8 mouse cellular contexts compared by ENCODE assay signal in the genomic region with DNA sequence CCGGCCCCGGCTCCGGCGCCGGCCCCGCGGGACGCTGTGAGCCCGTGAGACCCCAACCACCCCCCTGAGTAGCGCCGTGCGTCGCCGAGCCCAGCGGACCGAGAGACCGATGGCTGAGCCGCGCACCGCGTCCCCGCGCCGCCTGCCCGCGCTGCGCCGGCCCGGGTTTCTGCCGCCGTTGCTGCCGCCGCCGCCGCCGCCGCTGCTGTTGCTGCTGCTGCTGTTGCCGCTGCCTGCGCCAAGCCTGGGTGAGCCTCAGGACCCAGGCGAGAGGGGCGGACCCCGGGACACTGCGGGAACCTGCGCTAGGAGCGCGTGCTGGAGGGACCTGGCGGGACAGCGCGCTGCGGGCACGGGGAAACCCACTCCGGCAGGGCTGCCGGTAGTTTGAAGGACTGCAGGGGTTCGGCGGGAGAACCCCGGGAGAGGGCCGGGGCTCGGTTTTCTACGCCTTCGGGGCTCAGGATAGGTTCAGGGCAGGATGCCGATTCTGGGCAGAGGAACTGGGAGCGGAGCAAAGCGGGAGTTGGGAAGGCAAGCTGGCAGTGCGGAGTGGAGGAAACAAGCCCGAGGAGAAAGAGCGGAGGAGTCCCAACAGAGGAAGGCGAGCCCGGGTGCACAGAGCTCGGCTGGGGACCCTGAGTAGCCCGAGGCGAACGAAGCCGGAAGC. TPM values are rescaled to one million over a fixed set of nuclear protein-coding genes. Genes with fewer than 3 reads are reported as not detected.
DNase-seq lines count a peak whose midpoint lies in the region; ATAC-seq and TF ChIP-seq lines count a peak whose summit lies in the region.

No protein-coding gene starts in this region.

- peaks cover 60% of the 10 kb centered on the region for H3K27me3 ChIP-seq in liver, embryonic 16.5 days (ENCODE audit: control insufficient read depth, insufficient read depth, low read depth, low read length)

- H3K27ac ChIP-seq in liver, embryonic 16.5 days (ENCODE audit: low read length), result no peak overlapping the region

- H3K9me3 ChIP-seq in liver, embryonic 16.5 days (replicated peaks; ENCODE audit: control insufficient read depth, low read length), result no peaks in the 10 kb centered on the region

- no peak for TF ChIP-seq CTCF in lung, adult 2 months (IDR thresholded peaks at IDR 0.05; ENCODE audit: insufficient read depth, low read length)

- H3K4me1 ChIP-seq in lung, adult 2 months (ENCODE audit: control insufficient read depth, insufficient read depth, low read length), result peaks cover 6% of the 10 kb centered on the region
- peaks cover 3% of the 10 kb centered on the region; the same call in 1 of the 2 replicates for H3K4me1 ChIP-seq in liver, embryonic 16.5 days (ENCODE audit: control insufficient read depth, low read depth, low read length)

- peak; percentile 53 for ATAC-seq in granulocyte monocyte progenitor cell, adult 5-6 weeks (replicated peaks; ENCODE audit: poor library complexity, severe bottlenecking)
- peak; percentile 35; the same call in 1 of the 2 replicates for ATAC-seq in liver, embryonic 16.5 days (ENCODE audit: low read depth)
- ATAC-seq in monocyte, adult 5-6 weeks (replicated peaks; ENCODE audit: insufficient number of reproducible peaks, low FRiP score, low TSS enrichment, poor library complexity, severe bottlenecking), result no peak

- H3K4me2 ChIP-seq in liver, embryonic 16.5 days (ENCODE audit: low read depth, low read length), result peak overlapping the region; percentile 79

- no peaks in the 10 kb centered on the region for H3K36me3 ChIP-seq in liver, embryonic 16.5 days (ENCODE audit: control insufficient read depth, insufficient read depth)

- DNase-seq in lung, adult 2 months, result peak; percentile 47
- no peak for DNase-seq in lung, postnatal 25 days (ENCODE audit: low spot score)
- DNase-seq in brain, adult 2 months (ENCODE audit: low read depth, low spot score), result peak; percentile 35
- DNase-seq in kidney, adult 18-20 months, result peak; percentile 59
- peak; percentile 37 for DNase-seq in ovary, postnatal 14 days (ENCODE audit: low spot score)

- no peak for TF ChIP-seq POLR2A in lung, adult 2 months (IDR thresholded peaks at IDR 0.05; ENCODE audit: borderline replicate concordance, extremely low read depth, low read depth, low read length)

- H3K9ac ChIP-seq in liver, embryonic 16.5 days (ENCODE audit: low read depth, low read length), result no peak overlapping the region

- peak overlapping the region; percentile 49 for H3K4me3 ChIP-seq in lung, adult 2 months (replicated peaks; ENCODE audit: extremely low read depth, low read depth, low read length)
- peak overlapping the region; percentile 59 for H3K4me3 ChIP-seq in liver, embryonic 16.5 days (ENCODE audit: low read depth, low read length)

- under 1% methylated on average over 72 of the region's 73 CpGs for WGBS in lung, adult 2 months
- under 1% methylated on average over 53 of the region's 73 CpGs for WGBS in liver, embryonic 16.5 days (ENCODE audit: insufficient replicate concordance)

RNA-seq across cellular contexts. Expression of a gene that starts 0.5 kb away (rescaled TPM):
- 0.11 and 0.13 TPM in 2 replicates for polyA plus RNA-seq in lung, adult 2 months (2012; rRNA removed)
- not detected in 2 replicates for total RNA-seq in granulocyte monocyte progenitor cell, adult 5-6 weeks (2014; fragmentation: Nextera tagmentation)
- not detected in 2 replicates for total RNA-seq in granulocyte monocyte progenitor cell, adult 5-6 weeks (2017)
- polyA plus RNA-seq in liver, embryonic 16.5 days (2015; fragmentation: Nextera tagmentation; extraction: Ambion mirVana), result 0.04 TPM in 1 of 2 replicates, not detected in the other
- not detected in 3 replicates for total RNA-seq in monocyte, adult 5-6 weeks (2017)

RNA-seq across cellular contexts. Expression of a gene that starts 40.2 kb away (rescaled TPM):
- 1.9 and 3.7 TPM in 2 replicates for polyA plus RNA-seq in lung, adult 2 months (2012; rRNA removed)
- 0.38 TPM in 1 of 2 replicates, not detected in the other for total RNA-seq in granulocyte monocyte progenitor cell, adult 5-6 weeks (2014; fragmentation: Nextera tagmentation)
- 0.15 and 0.17 TPM in 2 replicates for total RNA-seq in granulocyte monocyte progenitor cell, adult 5-6 weeks (2017)
- 6.8 and 9.4 TPM in 2 replicates for polyA plus RNA-seq in liver, embryonic 16.5 days (2015; fragmentation: Nextera tagmentation; extraction: Ambion mirVana)
- total RNA-seq in monocyte, adult 5-6 weeks (2017), result 0.19 TPM in 2 of 3 replicates, not detected in the other

RNA-seq across cellular contexts. Expression of a gene that starts 53.7 kb away (rescaled TPM):
- polyA plus RNA-seq in lung, adult 2 months (2012; rRNA removed), result 8.4 and 9.3 TPM in 2 replicates
- total RNA-seq in granulocyte monocyte progenitor cell, adult 5-6 weeks (2014; fragmentation: Nextera tagmentation), result 2.1 and 8.0 TPM in 2 replicates
- total RNA-seq in granulocyte monocyte progenitor cell, adult 5-6 weeks (2017), result 1.4 and 2.2 TPM in 2 replicates
- 9.9 and 11.2 TPM in 2 replicates for polyA plus RNA-seq in liver, embryonic 16.5 days (2015; fragmentation: Nextera tagmentation; extraction: Ambion mirVana)
- 1.9 to 3.1 TPM (median 2.3 TPM) in 3 replicates for total RNA-seq in monocyte, adult 5-6 weeks (2017)
